Mouse (Mus musculus) stomach, embryonic 16.5 days (tissue): ENCODE results near the gene Map1lc3b. TPM values are rescaled to one million over a fixed set of nuclear protein-coding genes. Genes with fewer than 3 reads are reported as not detected.
A peak's percentile ranks its signal among the peaks of the same experiment; 100 is the strongest.

Source experiments
- ATAC-seq: fragments of 200-750 bp; cut with Nextera tagmentation; 2 replicates; pipeline ENCODE4 v1.8.0; 2017; ENCODE audit warnings: moderate number of reproducible peaks, moderate TSS enrichment; ENCODE audit not compliant: insufficient read depth, low FRiP score
- H3K27ac ChIP-seq: fragments of 300-500 bp; sonication (generic); 2 replicates; pipeline ENCODE4 v1.5.1; 2014; ENCODE audit warnings: low read length
- H3K27me3 ChIP-seq: fragments of 300-500 bp; sonication (generic); 2 replicates; pipeline ENCODE4 v1.6.1; 2014; ENCODE audit warnings: low read length, control low read depth, mixed read lengths; ENCODE audit not compliant: control insufficient read depth, insufficient read depth
- H3K36me3 ChIP-seq: fragments of 300-500 bp; sonication (generic); 2 replicates; pipeline ENCODE4 v1.6.1; 2014; ENCODE audit warnings: low read length; ENCODE audit not compliant: control insufficient read depth, insufficient read depth
- H3K4me1 ChIP-seq: fragments of 300-500 bp; sonication (generic); 2 replicates; pipeline ENCODE4 v1.6.1; 2014; ENCODE audit warnings: low read length, control low read depth, mixed read lengths; ENCODE audit not compliant: control insufficient read depth, insufficient read depth
- H3K4me2 ChIP-seq: fragments of 300-500 bp; sonication (generic); 2 replicates; pipeline ENCODE4 v1.6.1; 2014; ENCODE audit warnings: low read depth, low read length, mixed read lengths
- H3K4me3 ChIP-seq: fragments of 300-500 bp; sonication (generic); replicated peaks from 2 replicates; pipeline ENCODE4 v1.5.1; 2014; ENCODE audit warnings: mild to moderate bottlenecking, low read length
- H3K9ac ChIP-seq: fragments of 300-500 bp; sonication (generic); 2 replicates; pipeline ENCODE4 v1.6.1; 2014; ENCODE audit warnings: low read length
- H3K9me3 ChIP-seq: fragments of 300-500 bp; sonication (generic); replicated peaks from 2 replicates; pipeline ENCODE4 v1.6.1; 2016; ENCODE audit warnings: low read length, control low read depth; ENCODE audit not compliant: control insufficient read depth
- WGBS: fragments of 180-500 bp; shearing (Covaris S2); extraction: QIAGEN DNeasy Blood & Tissue Kit; methylation state at CpG from one replicate; pipeline ENCODE4 v1.1.7; 2014; 5-methylcytosine and 5-hydroxymethylcytosine counted together
- polyA plus RNA-seq: library from polyadenylated mRNA; unstranded; fragments of >200 nt; fragmentation: Nextera tagmentation; extraction: Ambion mirVana; gene quantifications from 2 replicates; pipeline ENCODE4 v1.2.1, GENCODE M21; 2015

Map1lc3b gene
- polyA plus RNA-seq, 1 experiment from 2014 or later, result 179 TPM

- Histone ChIP-seq H3K36me3 (no peaks in the 10 kb centered on the region), H3K9ac (no peak overlapping the region), H3K4me1 (peaks cover 32% of the 10 kb centered on the region), H3K4me2 (no peak overlapping the region), H3K4me3 (no peak overlapping the region), H3K9me3 (no peaks in the 10 kb centered on the region), H3K27ac (no peak overlapping the region), H3K27me3 (no peaks in the 10 kb centered on the region)
- no peak for ATAC-seq
- 11% methylated on average over 9 of the region's 9 CpGs for WGBS
Observed at GRCm38 (mm10) chr8:121580465-121580864, 9.7 kb upstream of the Map1lc3b start.

- no peaks in the 10 kb centered on the region for H3K27me3 ChIP-seq
- H3K4me3 ChIP-seq, result no peak overlapping the region
- no peak overlapping the region for H3K4me2 ChIP-seq
- H3K27ac ChIP-seq, result no peak overlapping the region
- no peak overlapping the region for H3K9ac ChIP-seq
- WGBS, result 50% methylated on average over 8 of the region's 8 CpGs
- ATAC-seq, result no peak
- peaks cover 18% of the 10 kb centered on the region for H3K4me1 ChIP-seq
- no peaks in the 10 kb centered on the region for H3K9me3 ChIP-seq
- no peaks in the 10 kb centered on the region for H3K36me3 ChIP-seq
Observed at GRCm38 (mm10) chr8:121583653-121584052, 6.5 kb upstream of the Map1lc3b start.

GRCm38 (mm10) chr8:121584730-121585129 is 5.4 kb upstream of the Map1lc3b start:
- no peaks in the 10 kb centered on the region for H3K36me3 ChIP-seq
- ATAC-seq, result no peak
- peak overlapping the region; percentile 72 for H3K4me2 ChIP-seq
- H3K9ac ChIP-seq, result peak overlapping the region; percentile 80
- no peaks in the 10 kb centered on the region for H3K9me3 ChIP-seq
- no peak overlapping the region for H3K27ac ChIP-seq
- H3K4me3 ChIP-seq, result peak overlapping the region; percentile 76
- H3K27me3 ChIP-seq, result no peaks in the 10 kb centered on the region
- WGBS, result 38% methylated on average over 13 of the region's 13 CpGs
- H3K4me1 ChIP-seq, result peaks cover 16% of the 10 kb centered on the region

- H3K27me3 ChIP-seq, result no peaks in the 10 kb centered on the region
- H3K4me2 ChIP-seq, result peak overlapping the region; percentile 72
- H3K27ac ChIP-seq, result 0 out of 2 replicates have a peak overlapping the region, but pooled peaks have one; percentile 47
- peak overlapping the region; percentile 76 for H3K4me3 ChIP-seq
- 1% methylated on average over 47 of the region's 47 CpGs for WGBS
- peak overlapping the region; percentile 80 for H3K9ac ChIP-seq
- peaks cover 16% of the 10 kb centered on the region for H3K4me1 ChIP-seq
- peak; percentile 96 for ATAC-seq
- no peaks in the 10 kb centered on the region for H3K36me3 ChIP-seq
- H3K9me3 ChIP-seq, result no peaks in the 10 kb centered on the region
Observed at GRCm38 (mm10) chr8:121585159-121585825, 4.9 kb upstream of the Map1lc3b start.

- no peaks in the 10 kb centered on the region for H3K36me3 ChIP-seq
- ATAC-seq, result no peak
- H3K4me3 ChIP-seq, result no peak overlapping the region
- WGBS, result 83% methylated on average over 4 of the region's 4 CpGs
- no peaks in the 10 kb centered on the region for H3K9me3 ChIP-seq
- H3K4me2 ChIP-seq, result no peak overlapping the region
- peaks cover 30% of the 10 kb centered on the region for H3K4me1 ChIP-seq
- no peak overlapping the region for H3K27ac ChIP-seq
- no peak overlapping the region for H3K9ac ChIP-seq
- H3K27me3 ChIP-seq, result no peaks in the 10 kb centered on the region
Observed at GRCm38 (mm10) chr8:121588750-121589149, 1.4 kb upstream of the Map1lc3b start.

GRCm38 (mm10) chr8:121589205-121589726 is 895 bp upstream of the Map1lc3b start:
- Histone ChIP-seq H3K27me3 (no peaks in the 10 kb centered on the region), H3K36me3 (peaks cover 2% of the 10 kb centered on the region; the same call in 1 of the 2 replicates), H3K27ac (no peak overlapping the region), H3K4me1 (peaks cover 30% of the 10 kb centered on the region), H3K9ac (no peak overlapping the region), H3K4me3 (no peak overlapping the region), H3K9me3 (no peaks in the 10 kb centered on the region), H3K4me2 (no peak overlapping the region)
- ATAC-seq, result no peak
- 44% methylated on average over 2 of the region's 2 CpGs for WGBS

- Histone ChIP-seq H3K4me3 (peak overlapping the region; percentile 80), H3K9me3 (no peaks in the 10 kb centered on the region), H3K27me3 (no peaks in the 10 kb centered on the region), H3K9ac (peak overlapping the region; percentile 88), H3K27ac (peak overlapping the region; percentile 60), H3K36me3 (peaks cover 15% of the 10 kb centered on the region), H3K4me1 (peaks cover 25% of the 10 kb centered on the region), H3K4me2 (peak overlapping the region; percentile 92)
- ATAC-seq, result no peak
- WGBS, result 10% methylated on average over 20 of the region's 20 CpGs
Observed at GRCm38 (mm10) chr8:121591178-121592066, 1.3 kb downstream of the Map1lc3b start.

GRCm38 (mm10) chr8:121593293-121593692 is 3.1 kb downstream of the Map1lc3b start:
- no peak overlapping the region for H3K27ac ChIP-seq
- no peak overlapping the region for H3K4me2 ChIP-seq
- no peak for ATAC-seq
- no peaks in the 10 kb centered on the region for H3K27me3 ChIP-seq
- 91% methylated on average over 5 of the region's 5 CpGs for WGBS
- H3K9me3 ChIP-seq, result no peaks in the 10 kb centered on the region
- peaks cover 25% of the 10 kb centered on the region for H3K4me1 ChIP-seq
- H3K9ac ChIP-seq, result no peak overlapping the region
- H3K36me3 ChIP-seq, result peaks cover 15% of the 10 kb centered on the region
- H3K4me3 ChIP-seq, result no peak overlapping the region

GRCm38 (mm10) chr8:121593983-121594382 is 3.8 kb downstream of the Map1lc3b start:
- WGBS, result 74% methylated on average over 9 of the region's 9 CpGs

More at GRCm38 (mm10) chr8:121593983-121594382, 3.8 kb downstream of the Map1lc3b start:
- no peaks in the 10 kb centered on the region for H3K27me3 ChIP-seq
- no peak overlapping the region for H3K27ac ChIP-seq
- no peak overlapping the region for H3K4me3 ChIP-seq
- H3K9ac ChIP-seq, result no peak overlapping the region
- peaks cover 15% of the 10 kb centered on the region for H3K36me3 ChIP-seq
- no peak overlapping the region for H3K4me2 ChIP-seq
- no peak for ATAC-seq
- H3K4me1 ChIP-seq, result peaks cover 25% of the 10 kb centered on the region
- H3K9me3 ChIP-seq, result no peaks in the 10 kb centered on the region
